Mouse (Mus musculus): ENCODE measurements around the gene Tdpoz1. TPM values are rescaled to one million over a fixed set of nuclear protein-coding genes. Genes with fewer than 3 reads are reported as not detected.
"Not testable (repeated sequence)": the region's sequence is repeated elsewhere in the genome, so short reads cannot be mapped to it uniquely, and the experiment has no call there.

Tdpoz1 gene
- not detected for total RNA-seq (2021)
- long read RNA-seq, experiment 1: 0 reads
- long read RNA-seq, experiment 2: 0 reads

DNA sequence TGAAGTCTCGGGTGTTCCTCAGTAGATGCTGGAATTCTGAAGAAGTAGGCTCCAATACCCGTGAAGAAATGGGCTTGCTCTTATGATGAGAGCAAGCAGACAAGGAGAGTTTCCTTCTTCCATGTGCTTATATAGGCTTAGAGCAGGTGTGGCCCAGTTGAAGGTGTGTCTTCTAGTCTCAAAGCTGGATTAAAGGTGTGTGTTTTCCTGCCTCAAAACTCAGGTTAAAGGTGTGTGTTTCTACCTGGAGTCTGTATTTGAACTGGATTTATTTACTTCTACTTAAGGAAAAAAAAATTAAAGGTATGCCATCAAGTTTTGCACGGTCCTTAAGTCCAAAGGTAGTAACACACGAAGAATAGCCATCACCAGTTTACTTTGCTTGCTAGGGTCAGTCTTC lies at the start of gene Tdpoz1:
Gene Tdpoz1 (minus strand): TSS at position 101 of the 400 bp plus-strand sequence.
- not testable (repeated sequence) for DNase-seq (ENCODE audit: low spot score in 2 of 2)

- not testable (repeated sequence) for DNase-seq (ENCODE audit: low spot score in 2 of 2)
These were observed 33.0 kb upstream of the Tdpoz1 start for GRCm38 (mm10) chr3:93708969-93709637.

- not testable (repeated sequence) for DNase-seq (ENCODE audit: low spot score in 2 of 2)
These were observed 16.9 kb upstream of the Tdpoz1 start, which contains the start of gene Gm37596 for GRCm38 (mm10) chr3:93692970-93693369. Gene Gm37596 (minus strand): TSS chr3:93693070.

DNA sequence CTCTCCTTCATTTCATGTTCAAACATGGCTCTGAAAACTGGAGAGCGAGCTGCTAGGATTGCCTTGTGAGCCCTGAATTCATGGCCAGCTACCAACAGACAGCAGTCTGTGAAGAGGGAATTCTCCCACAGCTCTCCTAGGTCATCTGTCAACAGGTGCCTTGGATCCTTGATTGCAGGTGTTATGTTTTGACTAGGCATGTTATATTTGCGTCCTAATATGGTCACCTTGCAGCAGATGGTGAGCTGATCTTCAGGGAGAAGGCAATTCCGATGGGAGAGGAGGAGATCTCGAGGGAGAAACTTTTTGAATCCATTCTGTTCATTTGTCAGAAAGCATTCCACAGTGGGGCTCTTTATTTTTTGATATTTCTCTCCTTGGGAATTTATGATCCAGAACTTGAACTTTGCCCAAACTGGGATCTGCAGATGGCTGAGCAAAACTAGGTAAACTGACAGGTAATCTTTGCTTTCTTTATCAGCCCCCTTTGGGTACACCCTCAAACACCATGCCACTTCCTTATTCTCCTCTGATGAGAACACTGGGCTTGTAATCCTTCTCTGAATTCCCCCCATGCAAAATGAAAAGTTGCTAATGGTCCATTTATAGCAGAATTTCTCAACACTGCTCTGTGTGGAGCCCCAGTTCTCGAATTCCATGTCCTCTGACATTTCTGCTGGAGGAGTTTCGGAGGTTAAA lies 5.2 kb downstream of the Tdpoz1 start:
- not testable (repeated sequence) for DNase-seq (ENCODE audit: low spot score in 2 of 2)

- DNase-seq (ENCODE audit: low spot score in 2 of 2): no peak
These were observed 21.9 kb downstream of the Tdpoz1 start for GRCm38 (mm10) chr3:93654260-93654659.

DNA sequence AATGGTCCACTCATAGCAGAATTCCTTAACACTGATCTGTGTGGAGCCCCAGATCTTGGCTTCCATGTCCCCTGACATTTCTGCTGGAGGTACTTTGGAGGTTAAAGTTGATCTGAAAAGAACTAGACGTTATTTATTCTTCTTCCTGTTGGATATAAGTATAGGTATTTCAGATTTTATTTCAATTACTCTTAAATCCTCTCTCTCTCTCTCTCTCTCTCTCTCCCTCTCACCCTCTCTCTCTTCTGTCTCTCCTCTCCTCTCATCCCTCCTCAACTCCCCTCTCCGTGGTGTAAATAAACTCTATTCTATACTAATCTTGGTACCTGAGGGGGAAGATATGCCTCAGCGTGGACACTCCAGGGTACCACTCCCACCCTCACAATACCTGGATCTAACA lies 23.5 kb downstream of the Tdpoz1 start, which contains the start of gene Tdpoz2:
Gene Tdpoz2 (minus strand): TSS at position 101 of the 400 bp plus-strand sequence.
- DNase-seq (ENCODE audit: low spot score in 2 of 2): no peak

- DNase-seq (ENCODE audit: low spot score in 2 of 2): not testable (repeated sequence)
These were observed 45.0 kb downstream of the Tdpoz1 start for GRCm38 (mm10) chr3:93630917-93631714.

Other genes with a start within 250 kb of the Tdpoz1 start
- gene Tchh, start 234.0 kb downstream of the Tdpoz1 start, total RNA-seq (2021): 1 to 10 TPM in 1 of 2 experiments, under 1 TPM in 1; 0.90 to 1.0 TPM
- gene Tchhl1, start 207.6 kb downstream of the Tdpoz1 start, total RNA-seq (2021): not detected
- gene S100a11, start 155.8 kb downstream of the Tdpoz1 start, total RNA-seq (2021): 10 to 100 TPM; 11.8 to 17.4 TPM
- 10 to 100 TPM; 31.1 to 34.9 TPM for gene S100a10, start 121.2 kb downstream of the Tdpoz1 start, total RNA-seq (2021)
- not detected for gene Tdpoz2, start 23.6 kb downstream of the Tdpoz1 start, total RNA-seq (2021)
- gene Gm37596, start 16.8 kb upstream of the Tdpoz1 start, total RNA-seq (2021): not detected
- not detected for gene Gm5773, start 96.7 kb upstream of the Tdpoz1 start, total RNA-seq (2021)
- gene Tdpoz4, start 120.1 kb upstream of the Tdpoz1 start, total RNA-seq (2021): not detected
- not detected for gene Tdpoz3, start 149.7 kb upstream of the Tdpoz1 start, total RNA-seq (2021)

All from layer of hippocampus, postnatal 14 days (tissue).